Comparison of ENCODE assay signal across 16 mouse cellular contexts in the genomic region with DNA sequence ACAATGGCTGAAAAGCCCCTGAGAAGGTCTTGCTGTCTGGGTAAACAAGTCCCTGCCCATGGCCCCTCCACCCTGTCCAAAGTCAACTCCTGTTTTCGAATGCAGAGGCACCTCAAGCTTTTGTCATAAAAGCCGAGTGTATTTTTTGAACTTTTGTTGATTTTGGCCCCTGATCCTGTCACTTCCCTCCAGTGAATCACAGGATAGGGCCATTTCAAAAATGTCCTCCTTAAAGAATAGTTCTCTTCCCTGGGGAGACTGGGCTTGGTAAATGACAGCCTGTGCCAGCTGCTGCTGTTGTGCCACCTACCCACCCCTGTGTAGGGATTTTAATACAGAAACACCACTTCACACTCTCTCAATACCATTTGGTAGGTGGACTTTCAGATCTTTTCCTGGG. TPM values are rescaled to one million over a fixed set of nuclear protein-coding genes. Genes with fewer than 3 reads are reported as not detected.
"Had no signal": no experiment of that assay in that cellular context is flagged by ENCODE, and none has a peak within 500 bp of the region (broad histone marks: within the 10 kb centered on the region; RNA-seq: fewer than 3 reads in every experiment).

No protein-coding gene starts in this region.

- H3K27ac ChIP-seq: midbrain, embryonic 13.5 days; midbrain, embryonic 15.5 days; neural tube, embryonic 12.5 days; stomach, embryonic 15.5 days; stomach, postnatal 0 days had no signal

- DNase-seq: lung, adult 18-20 months; lung, embryonic 14.5 days; lung, postnatal 10 days; lung, postnatal 4 days; right cerebral cortex, postnatal 14 days; thymus, adult 2 months; thymus, postnatal 25 days; thymus, postnatal 4 days had no signal

- ATAC-seq: midbrain, embryonic 13.5 days; midbrain, embryonic 15.5 days had no signal

- H3K4me3 ChIP-seq: megakaryocyte, embryonic 14.5 days; midbrain, embryonic 13.5 days; midbrain, embryonic 15.5 days; neural tube, embryonic 12.5 days; stomach, embryonic 15.5 days had no signal

RNA-seq across cellular contexts. Expression of a gene that starts 42.4 kb away (rescaled TPM):
- total RNA-seq: monocyte, adult 5-6 weeks; neutrophil, adult 5-6 weeks had no signal
